Mouse (Mus musculus): ENCODE measurements around the gene Ciz1. TPM values are rescaled to one million over a fixed set of nuclear protein-coding genes. Genes with fewer than 3 reads are reported as not detected.

Ciz1 gene
- 65.4 and 90.1 TPM in 2 replicates for total RNA-seq (2015; ENCODE audit: low replicate concordance)
- total RNA-seq (2017; ENCODE audit: low replicate concordance): 77.5 and 131 TPM in 2 replicates

DNA sequence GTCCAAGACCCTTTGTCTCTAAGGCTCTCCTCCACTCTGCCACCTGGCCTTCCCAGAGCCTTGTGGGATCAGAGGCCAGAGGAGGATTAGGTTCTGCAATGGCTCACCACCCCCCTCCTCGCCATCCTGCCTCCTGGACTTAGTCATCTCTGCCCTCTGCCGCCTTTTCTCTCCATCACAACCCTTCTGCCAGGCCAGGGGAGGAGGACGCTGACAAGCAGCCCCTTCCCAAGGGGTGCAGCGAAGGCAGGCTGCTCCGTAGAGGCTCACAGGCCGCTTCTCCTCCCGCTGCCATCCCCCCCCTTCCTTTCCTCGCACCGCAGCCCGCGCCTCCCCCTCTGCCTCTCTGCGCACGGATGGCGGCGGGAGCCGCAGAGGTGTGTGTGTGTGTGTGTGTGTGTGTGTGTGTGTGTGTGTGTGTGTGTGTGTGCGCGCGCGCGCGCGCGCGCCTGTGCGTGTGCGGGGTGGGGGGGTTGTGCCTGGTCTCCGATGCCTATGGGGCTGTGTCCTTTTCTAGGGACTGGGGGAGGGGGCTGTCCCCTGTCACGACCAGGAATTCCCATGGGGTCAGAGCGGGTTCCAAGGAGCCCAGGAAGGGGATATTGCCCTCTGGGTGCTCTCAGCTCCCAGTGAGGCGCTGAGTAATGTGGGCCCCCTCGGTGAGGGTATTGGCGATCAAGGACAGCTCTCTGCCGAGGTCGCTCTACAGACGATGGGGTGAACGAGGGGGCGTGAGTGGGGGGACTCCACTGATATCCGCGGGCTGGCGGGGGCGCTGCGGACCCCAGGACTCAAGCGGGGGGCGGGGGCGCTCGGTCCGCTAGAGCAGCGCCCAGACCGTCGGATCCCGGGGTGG lies at the start of gene Ciz1:
Gene Ciz1 (plus strand): TSS at position 177 of the 856 bp plus-strand sequence.
- ATAC-seq (replicated peaks; ENCODE audit: low FRiP score, poor library complexity, severe bottlenecking): no peak

- no peak for ATAC-seq (replicated peaks; ENCODE audit: low FRiP score, poor library complexity, severe bottlenecking)
These were observed 49.2 kb upstream of the Ciz1 start for GRCm38 (mm10) chr2:32302952-32303351.

DNA sequence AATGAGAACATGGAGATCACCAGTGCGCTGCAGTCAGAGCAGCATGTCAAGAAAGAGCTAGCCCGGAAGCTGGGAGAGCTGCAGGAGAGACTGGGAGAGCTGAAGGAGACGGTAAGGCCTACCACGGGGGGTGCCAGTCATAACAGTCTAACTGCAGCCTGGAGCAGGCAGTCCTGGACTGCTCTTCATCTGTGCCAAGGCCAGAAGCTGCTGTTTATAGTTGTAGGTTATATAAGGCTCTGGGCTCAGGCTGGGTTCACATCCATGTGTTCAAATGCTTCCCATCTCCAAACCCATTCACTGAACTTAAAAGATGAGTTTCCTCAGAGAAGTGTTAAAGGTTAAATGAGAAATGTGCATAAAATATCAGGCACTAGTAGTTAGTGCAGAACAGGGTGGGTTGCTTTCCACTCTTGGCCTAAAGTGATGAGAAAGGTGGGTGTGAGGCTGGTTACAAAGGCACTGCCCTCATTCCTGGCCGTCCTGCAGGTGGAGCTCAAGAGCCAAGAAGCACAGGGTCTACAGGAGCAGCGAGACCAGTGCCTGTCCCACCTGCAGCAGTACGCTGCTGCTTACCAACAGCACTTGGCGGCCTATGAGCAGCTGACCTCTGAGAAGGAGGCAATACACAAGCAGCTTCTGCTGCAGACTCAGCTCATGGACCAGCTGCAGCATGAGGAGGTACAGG lies 47.8 kb upstream of the Ciz1 start:
- ATAC-seq (replicated peaks; ENCODE audit: low FRiP score, poor library complexity, severe bottlenecking): no peak

DNA sequence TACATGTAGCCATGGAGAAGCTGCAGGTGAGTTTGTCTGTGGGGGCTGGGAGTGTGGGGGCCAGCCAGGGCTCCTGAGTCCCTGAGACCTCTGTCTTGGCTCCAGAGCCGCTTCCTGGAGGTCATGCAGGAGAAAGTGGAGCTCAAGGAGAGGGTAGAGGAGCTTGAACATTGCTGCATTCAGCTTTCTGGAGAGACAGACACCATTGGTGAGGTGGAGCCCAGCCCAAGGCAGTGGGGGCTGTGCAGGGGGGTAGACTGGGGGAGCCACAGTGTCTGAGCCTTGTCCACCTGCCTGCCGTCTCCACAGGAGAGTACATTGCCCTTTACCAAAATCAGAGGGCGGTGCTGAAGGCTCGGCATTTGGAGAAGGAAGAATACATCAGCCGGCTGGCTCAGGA lies 46.5 kb upstream of the Ciz1 start:
- ATAC-seq (replicated peaks; ENCODE audit: low FRiP score, poor library complexity, severe bottlenecking): no peak

DNA sequence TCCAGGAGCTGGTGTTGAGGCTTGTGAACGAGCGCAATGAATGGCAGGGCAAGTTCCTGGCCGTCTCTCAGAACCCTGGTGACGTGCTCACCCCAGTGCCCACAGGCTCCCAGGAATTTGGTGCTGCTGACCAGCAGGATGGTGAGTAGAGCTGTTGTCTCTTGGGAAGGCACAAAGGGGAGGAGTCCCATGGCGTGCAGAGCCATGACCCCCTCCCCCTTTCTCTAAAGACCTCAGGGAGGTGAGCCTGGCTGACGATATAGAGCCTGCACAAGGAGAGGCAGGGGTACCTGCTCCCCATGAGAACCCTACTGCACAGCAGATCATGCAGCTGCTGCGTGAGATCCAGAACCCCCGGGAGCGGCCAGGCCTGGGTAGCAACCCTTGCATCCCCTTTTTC lies 46.0 kb upstream of the Ciz1 start:
- no peak for ATAC-seq (replicated peaks; ENCODE audit: low FRiP score, poor library complexity, severe bottlenecking)

DNA sequence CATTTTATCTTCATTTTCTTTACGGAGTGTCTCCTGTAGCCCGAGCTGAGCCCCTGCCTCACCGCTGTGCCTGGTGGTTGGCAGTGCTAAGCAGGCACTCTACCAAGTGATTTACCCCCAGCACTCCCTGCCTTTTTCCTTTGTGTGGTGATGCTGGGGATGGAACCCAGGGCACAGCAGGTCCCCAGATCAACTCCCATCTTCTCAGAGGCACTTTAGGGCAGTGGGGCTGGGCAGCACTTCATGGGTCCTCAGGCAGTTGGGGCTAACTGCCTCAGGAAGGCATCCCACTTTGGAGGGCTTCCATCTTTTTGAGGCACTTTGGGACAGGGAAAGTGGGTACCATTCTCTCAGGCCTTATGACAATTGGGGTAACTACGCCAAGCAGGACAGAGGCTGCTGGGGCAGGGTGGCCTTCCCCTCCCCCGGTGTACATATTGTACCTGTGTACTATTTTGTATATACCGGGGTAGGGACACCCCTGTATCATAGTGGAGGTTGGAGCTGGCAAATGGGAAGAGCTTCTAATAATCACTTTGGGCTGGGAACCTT lies 44.8 kb upstream of the Ciz1 start:
- no peak for ATAC-seq (replicated peaks; ENCODE audit: low FRiP score, poor library complexity, severe bottlenecking)

GRCm38 (mm10) chr2:32307941-32308760 lies 44.0 kb upstream of the Ciz1 start:
- ATAC-seq (replicated peaks; ENCODE audit: low FRiP score, poor library complexity, severe bottlenecking): no peak; the same call in 1 of the 2 replicates

DNA sequence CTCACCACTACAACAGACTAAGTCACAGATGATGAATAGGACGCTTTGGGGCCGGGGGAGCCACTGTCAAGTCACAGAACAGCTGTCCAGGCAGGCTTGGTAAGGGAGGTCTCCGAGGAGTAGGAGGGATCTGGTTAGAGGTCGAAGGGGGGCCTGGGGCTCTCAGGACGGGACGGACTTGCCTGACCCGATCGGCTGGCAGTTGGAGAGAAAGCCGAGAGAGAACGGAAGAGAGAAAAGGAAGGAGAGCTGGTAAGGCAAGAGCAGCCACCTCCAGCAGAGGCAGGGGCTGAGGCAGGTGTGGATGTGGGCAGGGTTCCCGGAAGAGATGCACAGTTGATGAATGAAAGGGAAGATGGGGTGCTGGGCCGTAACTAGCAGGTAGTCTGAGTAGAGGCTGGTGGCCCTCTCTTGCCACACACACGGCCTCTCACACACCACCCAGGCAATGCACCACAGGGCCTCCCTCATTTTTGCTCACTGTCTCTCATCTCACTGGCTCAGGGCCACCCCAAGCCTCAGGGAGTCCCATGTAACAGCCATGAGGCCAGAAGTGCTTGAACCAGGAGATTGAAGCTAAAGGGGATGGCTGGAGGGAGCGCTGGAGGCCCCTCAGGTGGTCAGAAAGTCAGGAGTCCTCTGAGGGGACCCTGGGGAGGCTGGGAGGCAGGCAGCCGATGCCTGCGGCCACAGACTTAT lies 43.1 kb upstream of the Ciz1 start:
- no peak for ATAC-seq (replicated peaks; ENCODE audit: low FRiP score, poor library complexity, severe bottlenecking)

GRCm38 (mm10) chr2:32310096-32310845 lies 41.9 kb upstream of the Ciz1 start:
- ATAC-seq (replicated peaks; ENCODE audit: low FRiP score, poor library complexity, severe bottlenecking): no peak

DNA sequence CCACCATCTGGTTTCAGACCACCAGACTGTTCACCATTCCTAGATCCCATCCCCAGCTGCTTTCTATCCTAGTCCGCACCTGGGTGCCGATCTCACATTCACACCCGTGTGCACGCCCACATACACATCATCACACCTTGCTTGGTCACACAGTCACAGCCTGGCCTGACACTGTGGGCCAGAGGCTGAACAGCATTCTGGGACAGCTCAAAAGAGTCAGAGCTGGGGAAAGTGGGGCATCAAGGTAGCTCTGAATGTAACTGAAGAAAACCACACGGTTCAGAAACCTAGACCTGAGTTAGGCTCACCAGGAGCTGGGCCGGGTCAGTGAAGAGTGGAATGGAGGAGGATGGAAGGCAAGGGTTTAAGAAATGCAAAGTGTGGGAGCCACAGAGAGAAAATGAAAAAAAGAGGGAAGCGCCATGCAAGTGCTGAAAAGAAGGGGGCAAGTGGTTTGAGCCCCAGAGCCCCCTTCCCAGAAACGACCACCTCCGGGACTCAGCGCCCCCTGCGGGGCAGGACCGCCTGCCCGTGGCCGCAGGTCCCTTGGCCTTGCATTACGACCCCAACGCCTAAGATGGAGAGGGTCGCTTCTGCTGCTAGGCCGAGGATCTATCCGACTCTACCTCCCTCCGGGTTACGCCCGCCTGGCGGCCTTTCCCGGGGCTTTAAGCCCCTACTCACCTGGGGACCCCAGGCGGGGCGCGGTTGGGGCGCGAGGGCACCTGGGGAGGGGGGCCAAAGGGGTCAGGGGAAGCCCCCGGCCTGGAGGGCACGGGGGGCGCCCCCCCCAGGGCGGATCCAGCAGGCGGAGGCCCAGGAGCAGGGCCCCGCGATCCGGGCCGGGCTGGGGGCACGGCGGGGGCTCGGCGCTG lies 40.4 kb upstream of the Ciz1 start:
- ATAC-seq (replicated peaks; ENCODE audit: low FRiP score, poor library complexity, severe bottlenecking): no peak

DNA sequence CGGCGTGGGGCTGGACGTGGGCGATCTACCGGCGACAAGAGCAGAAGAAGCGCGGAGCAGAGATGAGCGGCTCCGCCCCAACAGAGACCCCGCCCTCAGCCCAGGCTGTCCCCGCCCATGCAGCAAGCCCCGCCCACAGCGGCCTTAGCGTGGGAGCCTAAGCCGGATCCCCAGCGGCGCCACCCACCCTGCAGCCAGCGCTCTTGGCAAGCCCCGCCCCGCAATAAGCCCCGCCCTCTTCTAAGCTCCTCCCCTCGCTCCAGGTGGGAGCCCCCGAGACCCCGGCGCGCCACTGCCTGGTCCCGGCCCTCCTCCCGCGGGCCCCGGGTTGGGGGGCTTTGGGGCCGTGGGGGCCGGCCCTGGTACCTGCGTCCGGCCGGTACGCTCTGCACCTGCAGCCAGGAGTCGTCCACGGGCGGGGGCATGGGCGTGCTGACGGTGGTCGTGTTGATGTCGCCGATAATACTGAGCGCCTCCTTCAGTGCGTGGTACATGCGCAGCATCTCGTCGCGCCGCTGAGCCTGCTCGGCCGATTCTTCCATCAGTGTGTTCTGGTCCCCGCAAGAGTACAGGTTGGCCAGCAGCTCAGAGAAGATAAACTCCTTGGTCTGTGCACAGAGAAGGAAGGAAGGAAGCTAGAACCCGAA lies 39.7 kb upstream of the Ciz1 start:
- peak; percentile 63 for ATAC-seq (replicated peaks; ENCODE audit: low FRiP score, poor library complexity, severe bottlenecking)

DNA sequence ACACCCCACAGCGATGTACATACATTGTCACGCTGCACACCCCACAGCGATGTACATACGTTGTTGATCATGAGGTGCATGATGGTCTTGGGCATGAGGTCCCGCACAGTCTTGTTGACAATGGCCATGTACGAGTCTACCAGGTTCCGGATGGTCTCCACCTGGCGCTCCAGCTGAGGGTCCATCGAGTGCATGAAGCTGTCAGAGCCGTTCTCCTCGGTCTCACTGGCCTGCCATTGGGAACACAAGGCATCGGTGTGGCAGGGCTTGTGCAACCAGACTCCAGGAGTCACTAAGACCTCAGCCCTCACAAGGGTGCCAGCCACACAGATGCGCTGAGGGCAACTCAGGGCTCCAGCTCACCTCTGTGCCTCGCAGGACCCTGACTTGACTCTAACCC lies 37.3 kb upstream of the Ciz1 start:
- ATAC-seq (replicated peaks; ENCODE audit: low FRiP score, poor library complexity, severe bottlenecking): no peak

DNA sequence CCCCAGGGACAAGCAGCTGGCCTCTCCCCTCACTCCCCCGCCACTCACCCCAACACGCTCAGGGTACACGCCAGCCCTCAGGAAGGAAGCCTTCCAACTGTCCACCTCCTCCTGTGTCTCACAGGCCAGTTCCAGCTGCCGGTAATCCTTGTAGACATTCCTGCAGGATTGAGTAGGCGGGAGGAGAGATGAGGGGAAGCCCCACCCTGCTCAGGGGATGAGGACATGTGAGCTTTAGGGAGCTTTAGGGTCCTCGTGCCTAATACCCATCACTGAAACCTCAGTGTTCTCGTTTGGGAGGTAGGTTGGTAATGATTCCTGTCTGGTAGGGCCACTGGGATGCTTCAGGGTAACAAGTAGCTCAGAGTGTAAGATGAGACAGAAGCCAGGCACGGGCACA lies 36.4 kb upstream of the Ciz1 start:
- no peak for ATAC-seq (replicated peaks; ENCODE audit: low FRiP score, poor library complexity, severe bottlenecking)

- no peak for ATAC-seq (replicated peaks; ENCODE audit: low FRiP score, poor library complexity, severe bottlenecking)
These were observed 35.1 kb upstream of the Ciz1 start for GRCm38 (mm10) chr2:32316887-32317656.

- ATAC-seq (replicated peaks; ENCODE audit: low FRiP score, poor library complexity, severe bottlenecking): no peak
These were observed 34.2 kb upstream of the Ciz1 start for GRCm38 (mm10) chr2:32317791-32318417.

All from erythroid progenitor cell, adult 5-6 weeks (primary cell).